Mouse (Mus musculus): Measurements from ENCODE around the gene Ptpn14.

Ptpn14 gene

GRCm38 (mm10) chr1:189903169-189903568, 175.1 kb downstream of the Ptpn14 start:
- TF ChIP-seq GATA4 (IDR thresholded peaks at IDR 0.05; ENCODE audit: insufficient replicate concordance, low read length) = no peak

DNA sequence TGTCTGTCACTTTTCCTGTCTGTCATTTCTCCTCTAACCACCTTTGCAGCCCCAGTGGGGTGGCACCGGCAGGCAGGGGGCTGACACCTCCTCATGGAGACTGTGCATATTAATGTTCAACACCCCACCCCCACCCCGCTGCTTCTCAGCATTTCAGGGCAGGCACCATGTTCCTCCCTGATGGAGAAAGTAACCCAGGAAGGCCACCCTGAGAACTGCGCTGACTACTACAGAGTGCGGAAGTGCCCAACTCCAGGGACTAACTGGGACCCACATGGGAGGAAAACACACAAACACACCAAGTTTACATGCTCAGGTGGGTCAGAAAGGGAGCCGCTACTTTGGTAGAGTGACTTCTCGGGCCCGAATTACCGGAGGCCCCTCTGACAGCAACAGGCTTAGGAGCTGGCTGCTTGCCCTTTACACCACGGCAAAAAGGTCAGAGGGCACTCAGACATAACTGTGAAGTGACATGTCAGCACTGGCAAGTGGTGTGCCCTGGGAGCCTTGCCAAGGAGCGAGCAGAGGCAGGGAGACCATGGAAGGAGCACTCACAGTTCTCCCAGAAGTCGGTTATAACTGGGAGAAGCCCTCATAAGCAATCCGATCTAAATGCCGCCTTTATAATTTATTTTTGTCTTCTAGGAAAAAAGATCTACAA, 182.7 kb downstream of the Ptpn14 start:
- no peak for TF ChIP-seq GATA4 (IDR thresholded peaks at IDR 0.05; ENCODE audit: insufficient replicate concordance, low read length)

- TF ChIP-seq GATA4 (IDR thresholded peaks at IDR 0.05; ENCODE audit: insufficient replicate concordance, low read length) = no peak
Observed at GRCm38 (mm10) chr1:189913093-189913760, 185.2 kb downstream of the Ptpn14 start.

DNA sequence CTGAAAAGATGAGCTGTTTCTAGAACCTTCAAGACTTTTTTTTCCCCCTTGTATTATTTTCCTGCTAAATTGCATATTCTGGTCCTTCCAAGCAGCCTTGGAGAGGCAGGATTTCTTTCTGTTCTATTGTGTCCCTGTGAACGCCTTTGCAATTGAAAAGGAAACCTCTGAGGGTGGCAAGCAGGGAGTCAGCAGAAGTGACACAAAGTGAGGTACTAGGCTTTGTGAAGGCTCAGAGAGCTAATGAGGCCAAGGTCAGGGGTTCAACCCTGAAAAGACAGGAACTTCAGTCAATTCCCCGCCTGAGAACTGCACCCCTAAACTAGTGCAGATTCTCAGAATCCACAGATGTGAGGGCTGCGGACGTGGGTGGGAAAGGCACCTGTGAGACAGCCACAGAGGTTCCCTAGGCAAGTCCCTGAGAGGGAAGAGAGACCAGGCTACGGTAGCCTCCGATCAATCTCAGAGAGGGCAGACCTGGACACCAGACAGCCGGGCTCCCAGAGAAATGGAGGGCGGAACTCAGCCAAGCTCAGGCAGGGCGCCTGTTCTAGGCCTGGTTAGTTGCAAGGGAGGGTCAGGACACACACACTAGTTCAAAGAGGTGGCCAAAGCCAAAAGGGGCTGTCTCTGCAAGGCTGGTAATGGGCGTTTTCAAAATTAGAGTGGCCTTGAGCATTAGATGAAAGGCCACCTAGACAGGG, 188.5 kb downstream of the Ptpn14 start:
- no peak for TF ChIP-seq GATA4 (IDR thresholded peaks at IDR 0.05; ENCODE audit: insufficient replicate concordance, low read length)

DNA sequence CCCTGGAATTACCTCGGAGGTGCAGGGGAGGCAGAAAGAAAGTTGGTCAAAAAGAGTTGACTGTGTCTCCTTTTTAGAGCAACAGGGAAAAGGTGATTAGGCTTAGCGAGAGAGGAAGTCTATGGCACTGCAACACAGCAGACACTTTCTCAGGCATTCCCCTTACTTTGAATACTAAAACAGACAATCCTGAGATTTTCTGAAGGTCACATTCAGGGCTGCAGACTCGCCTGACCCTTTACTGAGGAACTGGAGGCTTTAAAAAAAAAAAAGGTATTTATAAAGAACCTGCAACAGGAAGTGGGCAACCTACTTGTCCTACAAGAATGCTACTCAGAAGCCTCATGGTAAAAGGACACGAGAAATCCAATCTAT, 189.0 kb downstream of the Ptpn14 start:
- TF ChIP-seq GATA4 (IDR thresholded peaks at IDR 0.05; ENCODE audit: insufficient replicate concordance, low read length) = no peak

DNA sequence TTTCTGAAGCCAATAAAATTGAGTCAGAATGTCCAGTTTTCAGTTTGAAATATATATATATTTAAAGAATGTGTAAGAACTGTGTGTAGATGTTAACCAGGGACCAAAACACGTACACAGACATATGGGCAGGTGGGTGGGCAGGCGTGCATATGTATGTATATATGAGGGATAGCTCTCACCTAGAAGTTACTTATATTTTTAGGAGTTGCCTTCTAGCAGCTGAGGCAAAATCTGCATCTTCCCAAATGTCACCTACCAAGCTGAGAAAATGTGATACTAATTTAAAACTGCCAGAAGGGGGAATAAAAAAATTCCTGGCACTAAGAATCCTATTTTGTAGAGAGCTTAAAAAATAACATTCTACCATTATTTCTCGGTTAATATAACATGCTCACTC, 191.7 kb downstream of the Ptpn14 start:
- TF ChIP-seq GATA4 (IDR thresholded peaks at IDR 0.05; ENCODE audit: insufficient replicate concordance, low read length) = no peak

DNA sequence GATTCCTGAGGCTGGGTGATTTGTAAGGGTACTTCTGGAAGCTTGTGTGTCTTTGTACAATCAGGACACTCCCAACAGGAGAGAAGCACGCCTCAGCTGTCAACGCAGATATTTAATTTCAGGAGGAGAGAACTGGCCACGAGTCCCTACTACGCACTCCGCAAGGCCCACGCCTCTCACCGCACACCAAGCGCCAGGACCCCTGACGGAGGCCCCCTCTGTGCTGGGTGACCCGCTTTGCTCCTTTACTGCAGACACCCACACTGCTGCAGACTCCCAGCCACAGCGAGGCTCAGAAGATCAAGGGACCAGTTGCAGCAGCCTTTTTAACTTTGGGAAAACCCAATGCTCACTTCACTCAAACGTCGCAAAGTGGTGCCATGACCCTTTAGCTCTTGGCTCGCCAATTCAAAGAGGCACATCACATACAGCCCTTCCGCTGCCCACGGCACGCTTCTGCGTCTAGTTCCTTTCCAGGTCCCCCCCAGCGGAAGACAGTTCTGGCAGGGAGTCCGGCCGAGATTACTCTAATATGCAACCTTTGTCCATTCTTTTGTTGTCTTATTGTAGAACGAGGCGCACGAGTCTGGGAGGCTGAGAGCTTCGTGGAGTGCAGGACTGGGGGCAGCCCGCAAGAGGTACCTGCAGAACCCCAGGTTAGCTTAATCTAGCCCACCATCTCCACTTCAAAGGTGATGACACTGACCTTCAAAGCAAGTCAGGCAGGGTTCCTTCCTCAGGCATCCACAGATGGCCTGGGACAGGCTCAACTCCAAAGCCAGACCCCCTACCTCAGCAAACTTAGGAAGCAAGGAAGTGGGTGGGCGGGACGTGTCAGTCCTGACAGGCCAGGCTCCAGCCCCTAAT, 192.9 kb downstream of the Ptpn14 start:
- TF ChIP-seq GATA4 (IDR thresholded peaks at IDR 0.05; ENCODE audit: insufficient replicate concordance, low read length) = no peak; the same call in 1 of the 2 replicates

DNA sequence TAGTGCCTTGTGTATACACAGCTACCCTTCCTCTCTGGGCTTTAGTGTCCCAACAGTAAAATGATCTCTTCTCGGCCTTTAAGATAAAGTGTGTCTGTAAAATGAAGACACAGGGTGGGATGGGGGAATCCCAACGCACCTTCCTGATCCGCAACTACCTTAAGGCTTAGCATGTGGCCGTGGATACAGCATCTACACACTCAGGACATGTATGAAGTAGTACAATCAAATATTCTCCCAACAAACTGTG, 193.4 kb downstream of the Ptpn14 start:
- no peak for TF ChIP-seq GATA4 (IDR thresholded peaks at IDR 0.05; ENCODE audit: insufficient replicate concordance, low read length)

GRCm38 (mm10) chr1:189921818-189922592, 193.9 kb downstream of the Ptpn14 start, which contains the start of gene Smyd2:
Smyd2 (minus strand) TSS chr1:189922363.
- TF ChIP-seq GATA4 (IDR thresholded peaks at IDR 0.05; ENCODE audit: insufficient replicate concordance, low read length) = no peak

DNA sequence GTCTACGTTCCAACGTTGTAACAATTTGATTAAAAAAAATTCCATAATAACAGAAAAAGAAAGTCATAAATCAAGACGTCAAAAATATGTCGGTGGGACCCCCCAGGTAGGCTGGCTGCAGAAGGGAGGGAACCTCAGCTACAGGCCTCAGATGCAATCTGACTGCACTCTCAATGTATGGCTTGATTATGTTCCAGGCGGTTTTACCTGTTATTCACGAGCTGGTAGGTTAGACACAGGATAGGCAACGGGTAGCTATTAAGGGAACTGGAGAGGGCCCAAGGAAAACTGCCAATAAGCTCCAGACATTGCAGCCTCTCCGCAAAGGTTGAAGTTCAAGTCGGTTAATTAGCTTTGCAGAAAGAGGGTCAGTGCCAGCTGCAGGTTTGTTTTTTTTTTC, 194.7 kb downstream of the Ptpn14 start:
- TF ChIP-seq GATA4 (IDR thresholded peaks at IDR 0.05; ENCODE audit: insufficient replicate concordance, low read length) = no peak

GRCm38 (mm10) chr1:189923157-189923556, 195.1 kb downstream of the Ptpn14 start:
- no peak for TF ChIP-seq GATA4 (IDR thresholded peaks at IDR 0.05; ENCODE audit: insufficient replicate concordance, low read length)

- no peak for TF ChIP-seq GATA4 (IDR thresholded peaks at IDR 0.05; ENCODE audit: insufficient replicate concordance, low read length)
Observed at GRCm38 (mm10) chr1:189923871-189924568, 196.0 kb downstream of the Ptpn14 start.

GRCm38 (mm10) chr1:189926279-189926678, 198.2 kb downstream of the Ptpn14 start:
- TF ChIP-seq GATA4 (IDR thresholded peaks at IDR 0.05; ENCODE audit: insufficient replicate concordance, low read length) = no peak

Data from liver, adult (tissue).